Mouse (Mus musculus) adipose tissue, adult 10 weeks (tissue): ENCODE results near the gene Tent2. TPM values are rescaled to one million over a fixed set of nuclear protein-coding genes. Genes with fewer than 3 reads are reported as not detected.

ENCODE experiments used
- polyA plus RNA-seq: library from polyadenylated mRNA; stranded (reverse); fragments of 350-450 nt; fragmentation: Illumina TruSeq; extraction: RNeasy Lipid Tissue Mini Kit (QIAGEN cat#74804); gene quantifications from one replicate; pipeline ENCODE4 v1.2.3, GENCODE M21; 2014; ENCODE audit warnings: low read depth, low replicate concordance

Gene Tent2
- 26.5 TPM for polyA plus RNA-seq

GRCm38 (mm10) chr13:93191831-93192645, at the start of gene Tent2:
Gene Tent2, minus strand, starts transcription at chr13:93192385.

GRCm38 (mm10) chr13:93144336-93145167, 47.6 kb downstream of the Tent2 start, which contains the start of gene Cmya5:
Gene Cmya5, minus strand, starts transcription at chr13:93144724.

Other genes starting within 250 kb of the Tent2 start
- 0.52 TPM for gene Cmya5, start 47.7 kb downstream of the Tent2 start, polyA plus RNA-seq
- 7.3 TPM for gene Homer1, start 107.2 kb upstream of the Tent2 start, polyA plus RNA-seq